ENCODE assay signal across 10 mouse cellular contexts in genomic region chr9:62826456-62826855, GRCm38 (mm10). TPM values are rescaled to one million over a fixed set of nuclear protein-coding genes. Genes with fewer than 3 reads are reported as not detected.
DNase-seq lines count a peak whose midpoint lies in the region; ATAC-seq and TF ChIP-seq lines count a peak whose summit lies in the region.
"Had no signal": no experiment of that assay in that cellular context is flagged by ENCODE, and none has a peak within 500 bp of the region (broad histone marks: within the 10 kb centered on the region; RNA-seq: fewer than 3 reads in every experiment).

No protein-coding gene starts in this region.

- H3K4me1 ChIP-seq in heart, embryonic 10.5 days: peaks cover 41% of the 10 kb centered on the region
- peaks cover 3% of the 10 kb centered on the region for H3K4me1 ChIP-seq in heart, adult 2 months (ENCODE audit: control insufficient read depth, insufficient read depth, low read length)
- H3K4me1 ChIP-seq in E14TG2a.4 (replicated peaks; ENCODE audit: low read depth, low read length): peaks cover 78% of the 10 kb centered on the region
- peaks cover 20% of the 10 kb centered on the region for H3K4me1 ChIP-seq in embryonic facial prominence, embryonic 13.5 days
- H3K4me1 ChIP-seq in liver, embryonic 15.5 days (replicated peaks): peaks cover 40% of the 10 kb centered on the region

- TF ChIP-seq CTCF in heart, adult 2 months (IDR thresholded peaks at IDR 0.05): no peak
- no peak for TF ChIP-seq CTCF in E14TG2a.4 (conservative IDR thresholded peaks at IDR 0.05; ENCODE audit: low read length)

- no peak overlapping the region for H3K9ac ChIP-seq in heart, adult 2 months (ENCODE audit: low read depth, low read length)
- H3K9ac ChIP-seq in embryonic facial prominence, embryonic 13.5 days: 0 out of 2 replicates have a peak overlapping the region, but pooled peaks have one; percentile 2
- no peak overlapping the region for H3K9ac ChIP-seq in liver, embryonic 15.5 days

- no peaks in the 10 kb centered on the region for H3K79me2 ChIP-seq in heart, adult 2 months (replicated peaks; ENCODE audit: control insufficient read depth, insufficient read depth, low read length)

- H3K4me3 ChIP-seq in heart, embryonic 10.5 days: peak overlapping the region; percentile 29
- no peak overlapping the region for H3K4me3 ChIP-seq in heart, adult 2 months
- peak overlapping the region; percentile 51 for H3K4me3 ChIP-seq in E14TG2a.4 (replicated peaks; ENCODE audit: low read length)
- H3K4me3 ChIP-seq in embryonic facial prominence, embryonic 13.5 days: no peak overlapping the region
- no peak overlapping the region for H3K4me3 ChIP-seq in liver, embryonic 15.5 days (replicated peaks)
- H3K4me3 ChIP-seq: myocyte had no signal

- H3K9me3 ChIP-seq in heart, embryonic 10.5 days: no peaks in the 10 kb centered on the region
- no peaks in the 10 kb centered on the region for H3K9me3 ChIP-seq in E14TG2a.4 (ENCODE audit: low read length)
- no peaks in the 10 kb centered on the region for H3K9me3 ChIP-seq in embryonic facial prominence, embryonic 13.5 days
- H3K9me3 ChIP-seq in liver, embryonic 15.5 days (replicated peaks): no peaks in the 10 kb centered on the region

- intact Hi-C loops in heart, adult 2 months (cut with DNase I): loop anchor here (5.0 kb wide), 2 partner anchors 44 to 79 kb away; no protein-coding TSS in a partner anchor

- TF ChIP-seq POLR2A in heart, adult 2 months (IDR thresholded peaks at IDR 0.05; ENCODE audit: insufficient read depth, low read depth, low read length): no peak

- no peaks in the 10 kb centered on the region for H3K27me3 ChIP-seq in heart, embryonic 10.5 days (ENCODE audit: insufficient read depth, poor library complexity, severe bottlenecking)
- H3K27me3 ChIP-seq in heart, adult 2 months (ENCODE audit: control insufficient read depth, insufficient read depth, low read length): no peaks in the 10 kb centered on the region
- no peaks in the 10 kb centered on the region for H3K27me3 ChIP-seq in E14TG2a.4 (ENCODE audit: insufficient read depth, low read length)
- no peaks in the 10 kb centered on the region for H3K27me3 ChIP-seq in embryonic facial prominence, embryonic 13.5 days
- H3K27me3 ChIP-seq in liver, embryonic 15.5 days: no peaks in the 10 kb centered on the region

- no peaks in the 10 kb centered on the region for H3K36me3 ChIP-seq in heart, embryonic 10.5 days
- H3K36me3 ChIP-seq in heart, adult 2 months (ENCODE audit: control insufficient read depth, insufficient read depth, low read length): no peaks in the 10 kb centered on the region
- no peaks in the 10 kb centered on the region for H3K36me3 ChIP-seq in E14TG2a.4 (ENCODE audit: insufficient read depth, low read length)
- no peaks in the 10 kb centered on the region for H3K36me3 ChIP-seq in embryonic facial prominence, embryonic 13.5 days
- H3K36me3 ChIP-seq in liver, embryonic 15.5 days (replicated peaks): no peaks in the 10 kb centered on the region

- ATAC-seq in embryonic facial prominence, embryonic 13.5 days (ENCODE audit: insufficient number of reproducible peaks, insufficient read depth, low FRiP score, low TSS enrichment, low read depth): no peak
- ATAC-seq in liver, embryonic 15.5 days (ENCODE audit: insufficient read depth): no peak

- peak overlapping the region; percentile 83 for H3K27ac ChIP-seq in heart, embryonic 10.5 days
- H3K27ac ChIP-seq in heart, adult 2 months: no peak overlapping the region
- H3K27ac ChIP-seq in embryonic facial prominence, embryonic 13.5 days: no peak overlapping the region; the same call in 1 of the 2 replicates
- no peak overlapping the region for H3K27ac ChIP-seq in liver, embryonic 15.5 days (replicated peaks)

- H3K4me2 ChIP-seq in embryonic facial prominence, embryonic 13.5 days: no peak overlapping the region
- H3K4me2 ChIP-seq in liver, embryonic 15.5 days: peak overlapping the region; percentile 25; the same call in 1 of the 2 replicates

- no peak for TF ChIP-seq EP300 in heart, adult 2 months (IDR thresholded peaks at IDR 0.05; ENCODE audit: insufficient read depth, low read depth, low read length)

- DNase-seq in heart, embryonic 10.5 days (ENCODE audit: low spot score): no peak
- no peak for DNase-seq in heart, adult 2 months
- no peak for DNase-seq in T-cell, adult 2 months (ENCODE audit: low spot score)
- DNase-seq in layer of hippocampus, postnatal 36 days: no peak
- DNase-seq in right cerebral cortex, postnatal 14 days: no peak
- DNase-seq: cerebellum, adult 9-10 months had no signal

- 6% methylated on average over 7 of the region's 7 CpGs for WGBS in heart, embryonic 10.5 days
- 30% methylated on average over 7 of the region's 7 CpGs for WGBS in heart, adult 2 months
- 7% methylated on average over 7 of the region's 7 CpGs for WGBS in embryonic facial prominence, embryonic 13.5 days
- WGBS in liver, embryonic 15.5 days (ENCODE audit: insufficient replicate concordance): 29% methylated on average over 7 of the region's 7 CpGs

RNA-seq across cellular contexts. Expression of gene Cln6, which starts 12.1 kb away (rescaled TPM):
- polyA plus RNA-seq in heart, embryonic 10.5 days (2016; fragmentation: Nextera tagmentation; extraction: Ambion mirVana): 17.7 and 21.4 TPM in 2 replicates
- 10 to 100 TPM; 18.3 to 26.0 TPM for total RNA-seq in heart, adult 2 months (2021)
- 30.4 and 36.6 TPM in 2 replicates for polyA plus RNA-seq in heart, adult 2 months (2012; rRNA removed)
- 15.8 and 21.2 TPM in 2 replicates for polyA plus RNA-seq in embryonic facial prominence, embryonic 13.5 days (2015; fragmentation: Nextera tagmentation; extraction: Ambion mirVana)
- polyA plus RNA-seq in liver, embryonic 15.5 days (2015; fragmentation: Nextera tagmentation; extraction: Ambion mirVana): 14.3 and 15.4 TPM in 2 replicates
- 10 to 100 TPM in 1 of 2 experiments, 1 to 10 TPM in 1; 9.2 to 10.3 TPM for total RNA-seq in layer of hippocampus, postnatal 36 days (2021)

RNA-seq across cellular contexts. Expression of gene Fem1b, which starts 14.7 kb away (rescaled TPM):
- 21.1 and 21.2 TPM in 2 replicates for polyA plus RNA-seq in heart, embryonic 10.5 days (2016; fragmentation: Nextera tagmentation; extraction: Ambion mirVana)
- total RNA-seq in heart, adult 2 months (2021): 10 to 100 TPM; 16.1 to 16.7 TPM
- polyA plus RNA-seq in heart, adult 2 months (2012; rRNA removed): 4.9 and 10.2 TPM in 2 replicates
- 19.8 and 20.2 TPM in 2 replicates for polyA plus RNA-seq in embryonic facial prominence, embryonic 13.5 days (2015; fragmentation: Nextera tagmentation; extraction: Ambion mirVana)
- 8.4 and 9.9 TPM in 2 replicates for polyA plus RNA-seq in liver, embryonic 15.5 days (2015; fragmentation: Nextera tagmentation; extraction: Ambion mirVana)
- 100 to 1,000 TPM in 1 of 2 experiments, 10 to 100 TPM in 1; 98.4 to 102 TPM for total RNA-seq in layer of hippocampus, postnatal 36 days (2021)

RNA-seq across cellular contexts. Expression of gene Calml4, which starts 31.4 kb away (rescaled TPM):
- polyA plus RNA-seq in heart, embryonic 10.5 days (2016; fragmentation: Nextera tagmentation; extraction: Ambion mirVana): 0.31 and 0.94 TPM in 2 replicates
- total RNA-seq in heart, adult 2 months (2021): 1 to 10 TPM in 1 of 2 experiments, under 1 TPM in 1; 0.93 to 1.4 TPM
- polyA plus RNA-seq in heart, adult 2 months (2012; rRNA removed): 0.76 and 1.6 TPM in 2 replicates
- 5.9 and 9.8 TPM in 2 replicates for polyA plus RNA-seq in embryonic facial prominence, embryonic 13.5 days (2015; fragmentation: Nextera tagmentation; extraction: Ambion mirVana)
- polyA plus RNA-seq in liver, embryonic 15.5 days (2015; fragmentation: Nextera tagmentation; extraction: Ambion mirVana): 2.1 TPM in 2 replicates
- 1 to 10 TPM; 1.1 to 2.5 TPM for total RNA-seq in layer of hippocampus, postnatal 36 days (2021)

Comparison
In these comparisons a context has a peak if more than half of its experiments do, and no peak if none do; other contexts are left out.
1. H3K4me3 ChIP-seq: peak in heart, embryonic 10.5 days (single experiment) and E14TG2a.4 (single experiment); none in heart, adult 2 months (single experiment), embryonic facial prominence, embryonic 13.5 days (single experiment) and liver, embryonic 15.5 days (single experiment).